Mouse (Mus musculus): ENCODE data around the gene Rbl2.

Rbl2 gene

GRCm38 (mm10) chr8:91171605-91172004 lies 101.7 kb downstream of the Rbl2 start:
- no peak for DNase-seq
